Mouse (Mus musculus) ovary, postnatal 36 days (tissue): ENCODE measurements around the gene Alkal2.

ENCODE experiments used
- DNase-seq: peaks from one replicate; pipeline ENCODE4 v3.0.0; 2022; ENCODE audit warnings: low spot score, mixed read lengths

Alkal2 gene

GRCm38 (mm10) chr12:30928182-30928581 is 44.1 kb downstream of the Alkal2 start:
- no peak for DNase-seq

- no peak for DNase-seq
Measured at GRCm38 (mm10) chr12:30933299-30933698, 49.2 kb downstream of the Alkal2 start.

- no peak for DNase-seq
Measured at GRCm38 (mm10) chr12:30936899-30937298, 52.8 kb downstream of the Alkal2 start.
